Mouse (Mus musculus) ES-Bruce4 (cell line): ENCODE results near the gene Slc8a1.

Experiments used
- CTCF ChIP-seq: IDR thresholded peaks from one replicate; pipeline ENCODE4 v1.8.1; 2011; ENCODE audit warnings: low read depth, low read length
- POLR2A ChIP-seq: IDR thresholded peaks from one replicate; pipeline ENCODE4 v1.8.1; 2011; ENCODE audit warnings: low read length; ENCODE audit not compliant: insufficient read depth

DNA sequence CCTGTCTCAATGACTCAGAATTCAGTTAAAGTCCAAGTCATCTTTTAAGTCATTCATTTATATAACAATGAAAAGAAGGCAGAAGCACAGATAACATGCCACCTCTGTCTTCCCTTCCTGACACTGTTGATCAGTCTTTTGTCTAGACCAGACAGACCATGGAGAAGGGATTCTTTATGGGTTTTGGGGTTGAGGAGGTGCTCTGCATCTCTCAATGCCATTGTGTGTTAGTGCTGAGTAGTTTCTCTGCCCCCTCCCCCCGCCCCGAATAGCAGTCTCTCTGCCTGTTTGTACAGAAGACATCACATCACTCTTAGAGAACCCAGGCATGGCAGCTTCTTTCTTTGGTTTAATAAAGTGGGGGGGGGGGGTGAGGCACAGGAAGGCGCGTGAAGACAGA is 222.0 kb downstream of the Slc8a1 start:
- TF ChIP-seq POLR2A: no peak
- TF ChIP-seq CTCF: no peak
